Mouse (Mus musculus) right cerebral cortex, postnatal 14 days (tissue): ENCODE data around the gene Snx4.
A peak's percentile ranks its signal among the peaks of the same experiment; 100 is the strongest.
"Not testable (repeated sequence)": the region's sequence is repeated elsewhere in the genome, so short reads cannot be mapped to it uniquely, and the experiment has no call there.

Source experiments
- DNase-seq: peaks from one replicate; pipeline ENCODE4 v3.0.0; 2022

The Snx4 gene

GRCm38 (mm10) chr16:33251194-33252051, at the start of gene Snx4:
TSS of gene Snx4 (plus strand) at chr16:33251442.
- DNase-seq: peak; percentile 93

- no peak for DNase-seq
These were observed 40.4 kb upstream of the Snx4 start for GRCm38 (mm10) chr16:33210812-33211211.

- DNase-seq: no peak
These were observed 34.8 kb upstream of the Snx4 start for GRCm38 (mm10) chr16:33216313-33217003.

GRCm38 (mm10) chr16:33217553-33218085, 33.6 kb upstream of the Snx4 start:
- not testable (repeated sequence) for DNase-seq

- no peak for DNase-seq
These were observed 28.8 kb upstream of the Snx4 start for GRCm38 (mm10) chr16:33222482-33222881.

- DNase-seq: no peak
These were observed 26.9 kb upstream of the Snx4 start for GRCm38 (mm10) chr16:33224381-33224780.

GRCm38 (mm10) chr16:33234128-33234527, 17.1 kb upstream of the Snx4 start:
- DNase-seq: no peak

- no peak for DNase-seq
These were observed 15.1 kb upstream of the Snx4 start for GRCm38 (mm10) chr16:33236151-33236550.

- no peak for DNase-seq
These were observed 11.9 kb upstream of the Snx4 start for GRCm38 (mm10) chr16:33239305-33239704.

- DNase-seq: no peak
These were observed 9.2 kb upstream of the Snx4 start for GRCm38 (mm10) chr16:33242046-33242445.

GRCm38 (mm10) chr16:33244136-33244691, 7.0 kb upstream of the Snx4 start:
- no peak for DNase-seq

GRCm38 (mm10) chr16:33244933-33245470, 6.2 kb upstream of the Snx4 start:
- no peak for DNase-seq

- DNase-seq: no peak
These were observed 4.7 kb upstream of the Snx4 start for GRCm38 (mm10) chr16:33246526-33246925.

GRCm38 (mm10) chr16:33247006-33247405, 4.2 kb upstream of the Snx4 start:
- no peak for DNase-seq

- no peak for DNase-seq
These were observed 556 bp upstream of the Snx4 start for GRCm38 (mm10) chr16:33250651-33251120.

- no peak for DNase-seq
These were observed 4.4 kb downstream of the Snx4 start for GRCm38 (mm10) chr16:33255601-33256000.

GRCm38 (mm10) chr16:33258530-33258929, 7.3 kb downstream of the Snx4 start:
- DNase-seq: no peak

- no peak for DNase-seq
These were observed 8.6 kb downstream of the Snx4 start for GRCm38 (mm10) chr16:33259824-33260223.

GRCm38 (mm10) chr16:33260825-33261224, 9.6 kb downstream of the Snx4 start:
- DNase-seq: no peak

GRCm38 (mm10) chr16:33261584-33262061, 10.4 kb downstream of the Snx4 start:
- DNase-seq: no peak

- DNase-seq: no peak
These were observed 10.9 kb downstream of the Snx4 start for GRCm38 (mm10) chr16:33262096-33262495.

- no peak for DNase-seq
These were observed 16.5 kb downstream of the Snx4 start for GRCm38 (mm10) chr16:33267616-33268253.
